Mouse (Mus musculus) ES-E14 (cell line): Measurements from ENCODE around the gene Pot1b. TPM values are rescaled to one million over a fixed set of nuclear protein-coding genes. Genes with fewer than 3 reads are reported as not detected.
A peak's percentile ranks its signal among the peaks of the same experiment; 100 is the strongest.

Experiments used
- DNase-seq: peaks from one replicate; pipeline ENCODE4 v3.0.0-alpha.2; 2013; ENCODE audit warnings: low read depth, low spot score
- H3K27ac ChIP-seq: 2 replicates; pipeline ENCODE4 v1.5.1; 2012; ENCODE audit warnings: low read depth, mild to moderate bottlenecking, low read length, moderate library complexity, mixed read lengths; ENCODE audit not compliant: poor library complexity, insufficient read depth, severe bottlenecking
- H3K36me3 ChIP-seq: 2 replicates; pipeline ENCODE4 v1.6.1; 2012; ENCODE audit warnings: mild to moderate bottlenecking, low read length, moderate library complexity, mixed read lengths; ENCODE audit not compliant: control insufficient read depth, poor library complexity, insufficient read depth, severe bottlenecking
- H3K4me1 ChIP-seq, 2 experiments: fragments of 150-350 bp in 1 of 2; sonication (generic) in 1 of 2; 2 replicates each; pipeline ENCODE4 v1.6.1; 2012; ENCODE audit warnings: low read length in 2 of 2, mild to moderate bottlenecking in 1 of 2, mixed read lengths in 1 of 2; ENCODE audit not compliant: control insufficient read depth in 2 of 2, insufficient read depth in 2 of 2, poor library complexity in 1 of 2
- H3K4me3 ChIP-seq, 2 experiments: fragments of 150-350 bp in 1 of 2; sonication (generic) in 1 of 2; 2 replicates each; pipeline ENCODE4 v1.5.1; 2012; ENCODE audit warnings: low read length in 2 of 2, low read depth in 1 of 2, mild to moderate bottlenecking in 1 of 2, mixed read lengths in 1 of 2; ENCODE audit not compliant: insufficient read depth in 1 of 2, poor library complexity in 1 of 2, severe bottlenecking in 1 of 2
- H3K9ac ChIP-seq: 2 replicates; pipeline ENCODE4 v1.6.1; 2012; ENCODE audit warnings: low read depth, mild to moderate bottlenecking, low read length, mixed read lengths; ENCODE audit not compliant: poor library complexity, insufficient read depth, severe bottlenecking
- H3K9me3 ChIP-seq: fragments of 150-350 bp; sonication (generic); 2 replicates; pipeline ENCODE4 v1.6.1; 2012; ENCODE audit warnings: low read depth, mild to moderate bottlenecking, low read length; ENCODE audit not compliant: control insufficient read depth, insufficient read depth
- CHD2 ChIP-seq: IDR thresholded peaks from 2 replicates; pipeline ENCODE4 v1.6.1; 2014; ENCODE audit warnings: mild to moderate bottlenecking, low read depth, low read length, inconsistent platforms
- HCFC1 ChIP-seq: IDR thresholded peaks from 2 replicates; pipeline ENCODE4 v1.6.1; 2012; ENCODE audit warnings: low read length, inconsistent platforms, borderline replicate concordance; ENCODE audit not compliant: insufficient read depth
- MAFK ChIP-seq: IDR thresholded peaks from 2 replicates; pipeline ENCODE4 v1.6.1; 2014; ENCODE audit warnings: mild to moderate bottlenecking, low read depth, low read length, inconsistent platforms; ENCODE audit not compliant: insufficient read depth
- ZC3H11A ChIP-seq: IDR thresholded peaks from 2 replicates; pipeline ENCODE4 v1.6.1; 2012; ENCODE audit warnings: low read depth, mild to moderate bottlenecking, inconsistent platforms, low read length, borderline replicate concordance
- ZNF384 ChIP-seq: IDR thresholded peaks from 2 replicates; pipeline ENCODE4 v1.6.1; 2012; ENCODE audit warnings: low read depth, low read length, inconsistent platforms
- in situ Hi-C, 2 experiments: fragments of 600-800 bp; cut with MboI; formaldehyde crosslinking; loops; one replicate each; pipeline ENCODE4 v1.15.1; 2025; ENCODE audit warnings: low sequenced_read_pairs in 2 of 2, inconsistent platforms in 1 of 2; ENCODE audit not compliant: unreplicated experiment in 2 of 2
- total RNA-seq: library from RNA; depleted of rRNA; stranded (reverse); fragments of 300-350 nt; gene quantifications from 2 replicates; pipeline ENCODE4 v1.2.3, GENCODE M21; 2012; rRNA removed

Gene Pot1b
- total RNA-seq = 4.9 and 6.6 TPM in 2 replicates

GRCm38 (mm10) chr17:55711984-55712811 is at the start of gene Pot1b:
Gene Pot1b (minus strand): TSS chr17:55712628.
- in situ Hi-C loops = no loop called here
- H3K27ac ChIP-seq = peak within 1 kb of the TSS; percentile 57; the same call in 1 of the 2 replicates

GRCm38 (mm10) chr17:55751170-55751569 is 38.7 kb upstream of the Pot1b start:
- DNase-seq = no peak
- in situ Hi-C loops = no loop called here
- no peak for TF ChIP-seq MAFK
- no peak for TF ChIP-seq HCFC1
- TF ChIP-seq ZNF384 = no peak
- no peak for TF ChIP-seq ZC3H11A
- no peak for TF ChIP-seq CHD2

More at GRCm38 (mm10) chr17:55711984-55712811, at the start of gene Pot1b:
- Histone ChIP-seq H3K9me3 (peaks cover 3% of the 10 kb centered on the region), H3K36me3 (no peaks in the 10 kb centered on the region), H3K9ac (peak within 1 kb of the TSS; percentile 93), H3K4me1 (no peaks in the 10 kb centered on the region), H3K4me3 (peak within 1 kb of the TSS; percentile 87 to 96)
- TF ChIP-seq ZNF384 = no peak
- TF ChIP-seq HCFC1 = 0 out of 2 replicates have a peak, but pooled peaks have one; percentile 33
- DNase-seq = peak; percentile 97

GRCm38 (mm10) chr17:55749786-55750185 is 37.4 kb upstream of the Pot1b start, which contains the start of gene Adgre4:
Gene Adgre4 (plus strand): TSS chr17:55749984.
- in situ Hi-C loops = no loop called here
- Histone ChIP-seq H3K36me3 (no peaks in the 10 kb centered on the region), H3K9ac (no peak within 1 kb of the TSS), H3K27ac (no peak within 1 kb of the TSS), H3K9me3 (no peaks in the 10 kb centered on the region), H3K4me1 (no peaks in the 10 kb centered on the region), H3K4me3 (no peak within 1 kb of the TSS)
- no peak for DNase-seq
- no peak for TF ChIP-seq HCFC1
- no peak for TF ChIP-seq MAFK

More at GRCm38 (mm10) chr17:55751170-55751569, 38.7 kb upstream of the Pot1b start:
- Histone ChIP-seq H3K4me1 (no peaks in the 10 kb centered on the region), H3K9ac (no peak overlapping the region), H3K36me3 (no peaks in the 10 kb centered on the region), H3K27ac (no peak overlapping the region), H3K9me3 (no peaks in the 10 kb centered on the region), H3K4me3 (no peak overlapping the region)

GRCm38 (mm10) chr17:55736675-55737074 is 24.2 kb upstream of the Pot1b start:
- Histone ChIP-seq H3K9ac (no peak overlapping the region), H3K4me3 (no peak overlapping the region), H3K36me3 (no peaks in the 10 kb centered on the region), H3K9me3 (no peaks in the 10 kb centered on the region), H3K4me1 (no peaks in the 10 kb centered on the region), H3K27ac (no peak overlapping the region)
- in situ Hi-C loops = no loop called here
- DNase-seq = no peak
- TF ChIP-seq CHD2 = no peak
- no peak for TF ChIP-seq HCFC1
- no peak for TF ChIP-seq ZNF384
- TF ChIP-seq MAFK = no peak
- TF ChIP-seq ZC3H11A = no peak
